8 mouse cellular contexts compared by ENCODE assay signal in genomic region chr11:72689551-72690510, GRCm38 (mm10). TPM values are rescaled to one million over a fixed set of nuclear protein-coding genes. Genes with fewer than 3 reads are reported as not detected.
DNase-seq lines count a peak whose midpoint lies in the region; ATAC-seq and TF ChIP-seq lines count a peak whose summit lies in the region.

Gene Ankfy1 (plus strand): TSS chr11:72690006.

- TF ChIP-seq EP300 in ES-Bruce4 (IDR thresholded peaks at IDR 0.05; ENCODE audit: insufficient read depth, low read depth, low read length): 0 out of 2 replicates have a peak, but pooled peaks have one; percentile 5
- TF ChIP-seq EP300 in liver, postnatal 0 days (IDR thresholded peaks at IDR 0.05; ENCODE audit: low read depth): peak; percentile 91

- intact Hi-C loops in heart, postnatal 10 days (cut with DNase I): loop anchor here (2.0 kb wide), 1 partner anchor 83 kb away; the partner anchor contains the start of gene Ube2g1

- peak within 1 kb of the TSS; percentile 93 for H3K4me3 ChIP-seq in ES-Bruce4 (ENCODE audit: low read depth, low read length)
- peak within 1 kb of the TSS; percentile 84 for H3K4me3 ChIP-seq in forebrain, embryonic 13.5 days
- peak within 1 kb of the TSS; percentile 97 for H3K4me3 ChIP-seq in liver, postnatal 0 days (ENCODE audit: low read depth, low read length)
- H3K4me3 ChIP-seq in neural tube, embryonic 14.5 days (ENCODE audit: low read depth, low read length): peak within 1 kb of the TSS; percentile 86

- H3K4me2 ChIP-seq in forebrain, embryonic 13.5 days: peak within 1 kb of the TSS; percentile 91
- H3K4me2 ChIP-seq in liver, postnatal 0 days (ENCODE audit: low read depth, low read length): peak within 1 kb of the TSS; percentile 78
- peak within 1 kb of the TSS; percentile 77 for H3K4me2 ChIP-seq in neural tube, embryonic 14.5 days (ENCODE audit: low read depth, low read length)

- no peaks in the 10 kb centered on the region for H3K4me1 ChIP-seq in ES-Bruce4 (ENCODE audit: control insufficient read depth, insufficient read depth, low read length)
- peaks cover 24% of the 10 kb centered on the region for H3K4me1 ChIP-seq in forebrain, embryonic 13.5 days
- peaks cover 51% of the 10 kb centered on the region for H3K4me1 ChIP-seq in liver, postnatal 0 days (ENCODE audit: insufficient read depth)
- H3K4me1 ChIP-seq in neural tube, embryonic 14.5 days (ENCODE audit: control insufficient read depth, insufficient read depth, low read length): peaks cover 12% of the 10 kb centered on the region

- H3K9ac ChIP-seq in ES-Bruce4 (ENCODE audit: low read depth, poor library complexity, severe bottlenecking): peak within 1 kb of the TSS; percentile 86
- peak within 1 kb of the TSS; percentile 85 for H3K9ac ChIP-seq in forebrain, embryonic 13.5 days
- H3K9ac ChIP-seq in liver, postnatal 0 days (replicated peaks): peak within 1 kb of the TSS; percentile 83
- peak within 1 kb of the TSS; percentile 83 for H3K9ac ChIP-seq in neural tube, embryonic 14.5 days (replicated peaks; ENCODE audit: low read depth, low read length)

- WGBS in forebrain, embryonic 13.5 days: under 1% methylated on average over 56 of the region's 56 CpGs
- WGBS in large intestine, adult 2 months: under 1% methylated on average over 56 of the region's 56 CpGs
- WGBS in liver, postnatal 0 days (ENCODE audit: insufficient replicate concordance): 1% methylated on average over 56 of the region's 56 CpGs
- under 1% methylated on average over 56 of the region's 56 CpGs for WGBS in neural tube, embryonic 14.5 days

- no peak within 1 kb of the TSS for H3K27ac ChIP-seq in ES-Bruce4 (ENCODE audit: insufficient read depth, low read length)
- H3K27ac ChIP-seq in forebrain, embryonic 13.5 days: peak within 1 kb of the TSS; percentile 85
- H3K27ac ChIP-seq in liver, postnatal 0 days (ENCODE audit: low read depth): peak within 1 kb of the TSS; percentile 91
- peak within 1 kb of the TSS; percentile 92 for H3K27ac ChIP-seq in neural tube, embryonic 14.5 days (ENCODE audit: low read depth, low read length)

- peak; percentile 95 for ATAC-seq in cerebellum, adult (ENCODE audit: insufficient number of reproducible peaks, low FRiP score, low TSS enrichment)
- peak; percentile 98 for ATAC-seq in forebrain, embryonic 13.5 days
- ATAC-seq in liver, postnatal 0 days: peak; percentile 95
- ATAC-seq in neural tube, embryonic 14.5 days (ENCODE audit: low read depth): peak; percentile 98

- peak; percentile 93 for TF ChIP-seq POLR2A in ES-Bruce4 (IDR thresholded peaks at IDR 0.05; ENCODE audit: insufficient read depth, low read length)

- no peak for TF ChIP-seq CTCF in ES-Bruce4 (IDR thresholded peaks at IDR 0.05; ENCODE audit: low read depth, low read length)
- no peak for TF ChIP-seq CTCF in liver, postnatal 0 days (IDR thresholded peaks at IDR 0.05; ENCODE audit: low read depth)

- peak; percentile 99 for DNase-seq in heart, postnatal 10 days
- DNase-seq in large intestine, adult 2 months (ENCODE audit: low read depth, low spot score): peak; percentile 95
- DNase-seq in liver, postnatal 0 days: peak; percentile 98
- DNase-seq in testis, postnatal 10 days (ENCODE audit: low spot score): peak; percentile 98

- no peaks in the 10 kb centered on the region for H3K27me3 ChIP-seq in ES-Bruce4 (ENCODE audit: control insufficient read depth, insufficient read depth, low read length, poor library complexity, severe bottlenecking)
- no peaks in the 10 kb centered on the region for H3K27me3 ChIP-seq in forebrain, embryonic 13.5 days
- no peaks in the 10 kb centered on the region for H3K27me3 ChIP-seq in liver, postnatal 0 days (ENCODE audit: insufficient read depth, low read length)
- H3K27me3 ChIP-seq in neural tube, embryonic 14.5 days (ENCODE audit: control insufficient read depth, insufficient read depth, low read length): no peaks in the 10 kb centered on the region

- no peaks in the 10 kb centered on the region for H3K9me3 ChIP-seq in ES-Bruce4 (replicated peaks; ENCODE audit: control insufficient read depth, insufficient read depth, low read length, poor library complexity, severe bottlenecking)
- no peaks in the 10 kb centered on the region for H3K9me3 ChIP-seq in forebrain, embryonic 13.5 days (replicated peaks)
- no peaks in the 10 kb centered on the region for H3K9me3 ChIP-seq in liver, postnatal 0 days (ENCODE audit: low read length)
- H3K9me3 ChIP-seq in neural tube, embryonic 14.5 days (ENCODE audit: control insufficient read depth, low read length): no peaks in the 10 kb centered on the region

- no peaks in the 10 kb centered on the region for H3K36me3 ChIP-seq in ES-Bruce4 (ENCODE audit: control insufficient read depth, insufficient read depth, low read length, poor library complexity, severe bottlenecking)
- peaks cover 6% of the 10 kb centered on the region; the same call in 1 of the 2 replicates for H3K36me3 ChIP-seq in forebrain, embryonic 13.5 days (ENCODE audit: poor library complexity, severe bottlenecking)
- 0 out of 2 replicates have a peak, but pooled peaks cover 2% of the 10 kb centered on the region for H3K36me3 ChIP-seq in liver, postnatal 0 days (replicated peaks; ENCODE audit: insufficient read depth, low read length)
- no peaks in the 10 kb centered on the region for H3K36me3 ChIP-seq in neural tube, embryonic 14.5 days (ENCODE audit: control insufficient read depth, insufficient read depth, low read length)

RNA-seq across cellular contexts. Expression of gene Ankfy1, which starts in this region (rescaled TPM):
- polyA plus RNA-seq in ES-Bruce4 (2011; ENCODE audit: insufficient read depth, insufficient read length, low read depth, missing spikeins): 40.0 and 40.2 TPM in 2 replicates
- 21.3 and 25.5 TPM in 2 replicates for polyA plus RNA-seq in forebrain, embryonic 13.5 days (2015; fragmentation: Nextera tagmentation; extraction: Ambion mirVana)
- 10 to 100 TPM; 26.9 to 28.8 TPM for total RNA-seq in heart, postnatal 10 days (2021)
- polyA plus RNA-seq in large intestine, adult 2 months (2012; rRNA removed): 25.5 and 35.2 TPM in 2 replicates
- 3.8 and 5.0 TPM in 2 replicates for polyA plus RNA-seq in liver, postnatal 0 days (2015; fragmentation: Nextera tagmentation; extraction: Ambion mirVana)
- polyA plus RNA-seq in neural tube, embryonic 14.5 days (2014; fragmentation: Nextera tagmentation; extraction: Ambion mirVana): 31.2 and 36.1 TPM in 2 replicates
